Mouse (Mus musculus) hindbrain, embryonic 15.5 days (tissue): ENCODE data around the gene Filip1. TPM values are rescaled to one million over a fixed set of nuclear protein-coding genes. Genes with fewer than 3 reads are reported as not detected.

Source experiments
- ATAC-seq: fragments of 200-750 bp; cut with Nextera tagmentation; 2 replicates; pipeline ENCODE4 v1.8.0; 2017; ENCODE audit warnings: low read depth, moderate number of reproducible peaks, moderate TSS enrichment; ENCODE audit not compliant: low FRiP score
- H3K27ac ChIP-seq: fragments of 300-500 bp; sonication (generic); replicated peaks from 2 replicates; pipeline ENCODE4 v1.5.1; 2015; ENCODE audit warnings: mild to moderate bottlenecking, inconsistent platforms
- H3K27me3 ChIP-seq: fragments of 300-500 bp; sonication (generic); 2 replicates; pipeline ENCODE4 v1.6.1; 2015; ENCODE audit warnings: control low read depth, inconsistent platforms
- H3K36me3 ChIP-seq: fragments of 300-500 bp; sonication (generic); 2 replicates; pipeline ENCODE4 v1.6.1; 2015; ENCODE audit warnings: control low read depth, inconsistent platforms
- H3K4me1 ChIP-seq: fragments of 300-500 bp; sonication (generic); replicated peaks from 2 replicates; pipeline ENCODE4 v1.6.1; 2015; ENCODE audit warnings: control low read depth, inconsistent platforms
- H3K4me2 ChIP-seq: fragments of 300-500 bp; sonication (generic); 2 replicates; pipeline ENCODE4 v1.6.1; 2015; ENCODE audit warnings: moderate library complexity, mild to moderate bottlenecking, inconsistent platforms
- H3K4me3 ChIP-seq: fragments of 300-500 bp; sonication (generic); 2 replicates; pipeline ENCODE4 v1.5.1; 2015; ENCODE audit warnings: mild to moderate bottlenecking, inconsistent platforms
- H3K9ac ChIP-seq: fragments of 300-500 bp; sonication (generic); 2 replicates; pipeline ENCODE4 v1.6.1; 2015; ENCODE audit warnings: inconsistent platforms
- H3K9me3 ChIP-seq: fragments of 300-500 bp; sonication (generic); 2 replicates; pipeline ENCODE4 v1.6.1; 2016; ENCODE audit warnings: control low read depth, inconsistent platforms
- WGBS: fragments of 180-500 bp; shearing (Covaris S2); methylation state at CpG from one replicate; pipeline ENCODE4 v1.1.7; 2015; 5-methylcytosine and 5-hydroxymethylcytosine counted together
- polyA plus RNA-seq: library from polyadenylated mRNA; unstranded; fragments of >200 nt; fragmentation: Nextera tagmentation; extraction: Ambion mirVana; gene quantifications from 2 replicates; pipeline ENCODE4 v1.2.1, GENCODE M21; 2015

Gene Filip1
- polyA plus RNA-seq, 1 experiment from 2014 or later = 2.7 TPM

- no peak for ATAC-seq
- Histone ChIP-seq H3K9me3 (no peaks in the 10 kb centered on the region), H3K4me2 (no peak overlapping the region), H3K9ac (no peak overlapping the region), H3K36me3 (no peaks in the 10 kb centered on the region), H3K4me3 (no peak overlapping the region), H3K27me3 (no peaks in the 10 kb centered on the region), H3K27ac (no peak overlapping the region), H3K4me1 (no peaks in the 10 kb centered on the region)
- 76% methylated on average over 11 of the region's 11 CpGs for WGBS
Measured at GRCm38 (mm10) chr9:79938416-79939206, 74.0 kb downstream of the Filip1 start.

DNA sequence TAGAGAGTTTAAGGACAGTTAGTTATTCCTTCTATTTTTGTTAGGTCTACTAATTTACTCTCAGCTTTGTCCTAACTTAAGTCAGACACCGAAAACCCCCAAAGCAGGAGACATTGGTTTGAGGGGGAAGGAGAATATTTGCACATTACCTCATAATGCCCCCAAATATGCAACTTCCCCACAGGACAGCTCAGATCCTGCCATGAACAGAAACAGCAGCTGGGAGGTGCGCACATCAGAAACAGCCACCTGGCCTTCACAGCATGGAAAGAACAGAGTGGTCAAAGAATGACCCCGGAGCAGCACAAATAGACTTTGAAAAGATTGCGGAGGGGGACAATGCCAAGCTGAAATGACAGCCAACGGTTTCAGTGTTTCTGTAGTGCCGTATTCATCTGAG is 75.1 kb downstream of the Filip1 start:
- no peaks in the 10 kb centered on the region for H3K36me3 ChIP-seq
- 56% methylated on average over 6 of the region's 6 CpGs for WGBS
- no peak overlapping the region for H3K27ac ChIP-seq
- H3K4me2 ChIP-seq = no peak overlapping the region
- H3K4me1 ChIP-seq = no peaks in the 10 kb centered on the region
- no peaks in the 10 kb centered on the region for H3K9me3 ChIP-seq
- no peak overlapping the region for H3K4me3 ChIP-seq
- no peak overlapping the region for H3K9ac ChIP-seq
- no peaks in the 10 kb centered on the region for H3K27me3 ChIP-seq
- no peak for ATAC-seq

GRCm38 (mm10) chr9:79932578-79932977 is 80.1 kb downstream of the Filip1 start:
- Histone ChIP-seq H3K4me1 (no peaks in the 10 kb centered on the region), H3K4me2 (no peak overlapping the region), H3K9ac (no peak overlapping the region), H3K27ac (no peak overlapping the region), H3K4me3 (no peak overlapping the region), H3K36me3 (no peaks in the 10 kb centered on the region), H3K27me3 (no peaks in the 10 kb centered on the region), H3K9me3 (no peaks in the 10 kb centered on the region)
- no peak for ATAC-seq
- WGBS = 93% methylated on average over 5 of the region's 5 CpGs

- Histone ChIP-seq H3K4me2 (no peak overlapping the region), H3K27ac (no peak overlapping the region), H3K27me3 (no peaks in the 10 kb centered on the region), H3K9me3 (no peaks in the 10 kb centered on the region), H3K4me3 (no peak overlapping the region), H3K4me1 (no peaks in the 10 kb centered on the region), H3K9ac (no peak overlapping the region), H3K36me3 (no peaks in the 10 kb centered on the region)
- 86% methylated on average over 3 of the region's 3 CpGs for WGBS
- ATAC-seq = no peak
Measured at GRCm38 (mm10) chr9:79928092-79928491, 84.6 kb downstream of the Filip1 start.

- Histone ChIP-seq H3K4me3 (no peak overlapping the region), H3K4me2 (no peak overlapping the region), H3K27me3 (no peaks in the 10 kb centered on the region), H3K36me3 (no peaks in the 10 kb centered on the region), H3K27ac (no peak overlapping the region), H3K4me1 (no peaks in the 10 kb centered on the region), H3K9me3 (no peaks in the 10 kb centered on the region), H3K9ac (no peak overlapping the region)
- 85% methylated on average over 21 of the region's 21 CpGs for WGBS
- no peak for ATAC-seq
Measured at GRCm38 (mm10) chr9:79927156-79927870, 85.3 kb downstream of the Filip1 start.

DNA sequence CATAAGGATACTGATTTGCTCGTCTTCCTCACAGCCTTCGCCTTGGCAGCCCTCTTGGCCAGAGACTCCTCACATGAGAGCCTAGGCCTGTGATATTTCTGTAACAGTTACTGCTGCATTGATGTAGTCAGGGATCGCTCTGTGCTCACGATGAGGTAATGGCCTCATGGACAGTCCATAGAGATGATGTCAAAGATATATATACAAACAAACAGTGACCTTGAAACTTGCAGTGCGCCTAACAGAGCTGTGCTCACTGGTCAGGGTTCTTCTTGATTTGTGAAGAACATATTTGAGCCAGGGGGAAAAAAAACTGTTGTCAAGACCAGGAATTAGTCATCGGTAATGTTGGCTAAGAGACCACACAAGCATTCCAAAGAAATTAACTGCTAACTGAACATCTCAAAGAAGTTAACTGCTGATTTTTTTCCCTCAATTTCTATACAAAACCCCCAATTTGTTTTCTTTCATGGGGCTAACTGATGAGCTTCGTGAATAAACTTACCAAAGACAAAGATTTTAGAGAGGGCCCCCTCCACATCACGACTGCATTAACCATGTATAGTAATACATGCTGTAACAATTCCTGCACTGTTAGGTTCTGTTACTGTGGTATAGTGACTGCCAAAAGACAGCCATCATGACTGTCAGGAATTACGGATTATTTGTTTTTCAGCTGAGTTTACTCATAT is 86.0 kb downstream of the Filip1 start:
- Histone ChIP-seq H3K4me1 (no peaks in the 10 kb centered on the region), H3K27ac (no peak overlapping the region), H3K4me2 (no peak overlapping the region), H3K27me3 (no peaks in the 10 kb centered on the region), H3K36me3 (no peaks in the 10 kb centered on the region), H3K9me3 (no peaks in the 10 kb centered on the region), H3K9ac (no peak overlapping the region), H3K4me3 (no peak overlapping the region)
- ATAC-seq = no peak
- 85% methylated on average over 9 of the region's 9 CpGs for WGBS

DNA sequence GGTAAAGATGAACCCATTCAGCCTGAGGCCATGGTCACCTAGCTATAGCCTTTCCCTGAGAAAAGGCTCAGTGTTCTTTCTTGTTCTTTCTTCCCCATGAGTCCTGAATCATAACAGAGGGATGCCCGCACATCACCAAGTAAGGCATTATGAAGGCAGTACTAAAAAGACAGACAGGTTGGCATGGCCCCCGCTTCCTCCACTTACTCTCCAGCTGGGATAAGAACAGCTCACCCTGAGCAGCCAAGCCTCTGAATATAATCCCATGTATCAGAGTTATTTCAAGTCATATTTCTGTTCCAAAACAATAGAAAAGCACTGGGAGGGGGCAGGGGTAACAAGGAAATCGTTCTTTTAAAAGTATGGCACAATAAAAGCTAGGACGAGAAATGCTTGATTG is 86.7 kb downstream of the Filip1 start:
- Histone ChIP-seq H3K27me3 (no peaks in the 10 kb centered on the region), H3K4me2 (no peak overlapping the region), H3K4me3 (no peak overlapping the region), H3K36me3 (no peaks in the 10 kb centered on the region), H3K4me1 (no peaks in the 10 kb centered on the region), H3K9ac (no peak overlapping the region), H3K9me3 (no peaks in the 10 kb centered on the region), H3K27ac (no peak overlapping the region)
- ATAC-seq = no peak
- WGBS = 65% methylated on average over 4 of the region's 4 CpGs

DNA sequence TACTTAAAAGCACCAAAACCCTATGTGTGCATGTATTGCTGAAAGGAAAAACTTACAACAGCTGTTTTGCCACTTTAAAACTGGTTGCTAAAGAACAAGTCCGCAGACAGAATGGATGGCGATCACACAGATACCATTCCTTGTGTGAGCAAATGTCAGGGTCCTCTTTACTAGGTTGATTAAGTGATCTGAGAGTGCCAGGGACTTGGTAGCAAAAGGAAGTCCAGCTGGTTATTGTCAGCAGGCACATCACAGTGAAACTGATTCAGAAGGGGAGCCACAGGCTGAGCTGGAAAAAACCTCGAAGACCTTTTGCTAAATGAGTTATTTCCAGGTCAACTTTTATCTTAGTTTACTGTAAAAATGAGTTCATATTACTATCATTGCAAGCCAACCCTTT is 89.4 kb downstream of the Filip1 start:
- no peak for ATAC-seq

GRCm38 (mm10) chr9:79922493-79922760 is 90.2 kb downstream of the Filip1 start:
- WGBS = 83% methylated on average over 6 of the region's 6 CpGs
- H3K36me3 ChIP-seq = no peaks in the 10 kb centered on the region
- H3K9ac ChIP-seq = no peak overlapping the region
- H3K4me2 ChIP-seq = no peak overlapping the region
- H3K27ac ChIP-seq = no peak overlapping the region
- no peaks in the 10 kb centered on the region for H3K9me3 ChIP-seq
- no peak for ATAC-seq
- no peaks in the 10 kb centered on the region for H3K27me3 ChIP-seq
- H3K4me3 ChIP-seq = no peak overlapping the region
- no peaks in the 10 kb centered on the region for H3K4me1 ChIP-seq

More for the DNA sequence above, 89.4 kb downstream of the Filip1 start:
- Histone ChIP-seq H3K4me2 (no peak overlapping the region), H3K4me3 (no peak overlapping the region), H3K9me3 (no peaks in the 10 kb centered on the region), H3K36me3 (no peaks in the 10 kb centered on the region), H3K27ac (no peak overlapping the region), H3K4me1 (no peaks in the 10 kb centered on the region), H3K27me3 (no peaks in the 10 kb centered on the region), H3K9ac (no peak overlapping the region)
- 72% methylated on average over 3 of the region's 3 CpGs for WGBS

DNA sequence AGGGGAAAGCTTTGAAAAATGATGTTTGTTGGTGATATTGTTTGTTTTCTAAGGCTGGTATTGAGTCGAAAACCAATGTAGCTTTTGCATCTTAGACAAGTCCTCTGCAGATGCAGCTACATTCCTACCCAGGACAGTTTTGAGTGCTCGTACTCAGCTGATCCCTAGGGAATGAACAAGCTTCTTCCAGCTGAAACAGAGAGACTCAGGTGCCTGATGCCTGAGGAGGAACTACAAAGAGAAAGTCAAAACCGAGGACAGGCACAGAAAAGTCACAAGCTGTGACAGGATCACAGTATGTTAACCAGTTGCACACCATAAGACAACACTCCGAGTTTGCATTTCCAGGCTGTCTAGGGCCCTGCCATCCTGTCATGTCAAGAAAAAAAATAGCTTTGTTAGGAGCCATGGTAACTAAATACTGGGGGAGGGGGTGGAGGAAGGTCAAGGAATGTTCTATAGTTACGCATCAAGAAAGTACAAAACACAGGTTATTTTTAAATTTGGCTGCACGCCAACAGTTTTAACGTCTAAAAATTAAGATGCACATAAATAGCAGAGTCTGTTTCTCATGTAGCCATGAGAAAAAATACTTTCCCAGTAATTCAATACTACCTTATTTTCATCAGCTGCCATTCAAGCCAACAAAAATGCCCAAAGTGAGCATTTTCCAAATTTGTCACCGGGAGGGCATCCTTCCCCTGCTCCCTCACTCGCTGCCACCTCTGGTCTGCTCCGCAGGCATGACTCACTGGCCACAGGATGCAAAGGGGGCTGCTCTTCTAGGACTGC is 90.8 kb downstream of the Filip1 start:
- 45% methylated on average over 10 of the region's 10 CpGs for WGBS
- no peak overlapping the region for H3K4me2 ChIP-seq
- no peak for ATAC-seq
- H3K9me3 ChIP-seq = no peaks in the 10 kb centered on the region
- H3K4me3 ChIP-seq = no peak overlapping the region
- no peak overlapping the region for H3K9ac ChIP-seq
- no peak overlapping the region for H3K27ac ChIP-seq
- H3K27me3 ChIP-seq = no peaks in the 10 kb centered on the region
- no peaks in the 10 kb centered on the region for H3K4me1 ChIP-seq
- H3K36me3 ChIP-seq = no peaks in the 10 kb centered on the region

GRCm38 (mm10) chr9:79920540-79920933 is 92.1 kb downstream of the Filip1 start:
- WGBS = 53% methylated on average over 5 of the region's 5 CpGs
- H3K4me3 ChIP-seq = no peak overlapping the region
- H3K4me2 ChIP-seq = no peak overlapping the region
- no peak overlapping the region for H3K27ac ChIP-seq
- H3K4me1 ChIP-seq = no peaks in the 10 kb centered on the region
- no peak for ATAC-seq
- H3K27me3 ChIP-seq = no peaks in the 10 kb centered on the region
- no peaks in the 10 kb centered on the region for H3K9me3 ChIP-seq
- H3K9ac ChIP-seq = no peak overlapping the region
- no peaks in the 10 kb centered on the region for H3K36me3 ChIP-seq
